Mouse (Mus musculus): ENCODE data around the gene Vmn1r132. TPM values are rescaled to one million over a fixed set of nuclear protein-coding genes. Genes with fewer than 3 reads are reported as not detected.

Vmn1r132 gene
- total RNA-seq (2023), result not detected

DNA sequence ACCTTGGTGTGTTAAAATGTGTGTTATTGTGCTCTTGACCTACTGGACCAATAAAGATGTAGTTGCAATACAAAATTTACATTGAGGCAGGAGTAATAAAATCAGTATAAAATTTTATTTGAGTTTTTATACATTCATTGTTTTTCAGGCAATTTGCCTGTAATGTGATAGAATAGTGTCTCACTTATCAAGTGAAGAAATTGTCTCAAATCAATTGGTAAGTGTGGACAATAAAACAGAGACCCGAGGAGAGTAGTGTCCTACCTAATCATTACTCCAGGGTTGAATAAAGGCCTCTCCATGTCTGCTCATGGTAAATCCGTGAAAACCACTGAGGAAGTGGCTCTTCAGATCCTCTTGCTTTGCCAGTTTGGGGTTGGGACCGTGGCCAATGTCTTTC lies at the start of gene Vmn1r132:
Gene Vmn1r132 (plus strand): TSS at position 301 of the 400 bp plus-strand sequence.

Other genes with a start within 250 kb of the Vmn1r132 start
- gene Gm6882, start 181.3 kb upstream of the Vmn1r132 start, total RNA-seq (2023), result not detected
- gene Vmn1r130, start 102.3 kb upstream of the Vmn1r132 start, total RNA-seq (2023), result not detected
- gene Vmn1r131, start 68.0 kb upstream of the Vmn1r132 start, total RNA-seq (2023), result not detected
- not detected for gene Gm4175, start 147.4 kb downstream of the Vmn1r132 start, total RNA-seq (2023)
- not detected for gene Gm4177, start 182.6 kb downstream of the Vmn1r132 start, total RNA-seq (2023)
- gene Vmn1r135, start 218.3 kb downstream of the Vmn1r132 start, total RNA-seq (2023), result not detected
- gene Gm5725, start 230.2 kb downstream of the Vmn1r132 start, total RNA-seq (2023), result not detected